Mouse (Mus musculus) CH12F3 (cell line): ENCODE results near the gene Hhatl.

Source experiments
- in situ Hi-C: fragments of 300-500 bp; cut with MboI; formaldehyde crosslinking; loops from 2 replicates; pipeline ENCODE4 v1.14.3; 2020; ENCODE audit warnings: low sequenced_read_pairs

Gene Hhatl

DNA sequence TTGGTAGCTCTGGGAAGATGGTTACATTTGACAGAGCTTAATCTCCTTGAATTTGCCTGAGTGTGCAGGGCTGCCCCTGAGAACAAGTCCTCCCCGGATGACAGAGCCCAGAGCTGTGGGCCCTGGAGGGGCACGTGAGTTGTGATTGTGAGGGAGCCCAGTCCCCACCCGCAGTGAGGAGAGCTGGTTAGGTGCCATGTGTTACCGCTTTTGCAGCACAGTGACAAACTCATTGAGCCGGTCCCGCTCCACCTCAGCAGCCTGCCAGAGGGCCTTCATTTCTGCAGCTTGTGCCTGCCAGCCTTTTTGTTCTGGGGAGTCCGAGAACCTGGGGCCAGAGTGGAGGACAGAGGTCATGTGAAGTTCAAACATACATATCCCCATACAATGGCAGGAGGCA, 15.6 kb upstream of the Hhatl start:
- in situ Hi-C loops, result no loop called here

DNA sequence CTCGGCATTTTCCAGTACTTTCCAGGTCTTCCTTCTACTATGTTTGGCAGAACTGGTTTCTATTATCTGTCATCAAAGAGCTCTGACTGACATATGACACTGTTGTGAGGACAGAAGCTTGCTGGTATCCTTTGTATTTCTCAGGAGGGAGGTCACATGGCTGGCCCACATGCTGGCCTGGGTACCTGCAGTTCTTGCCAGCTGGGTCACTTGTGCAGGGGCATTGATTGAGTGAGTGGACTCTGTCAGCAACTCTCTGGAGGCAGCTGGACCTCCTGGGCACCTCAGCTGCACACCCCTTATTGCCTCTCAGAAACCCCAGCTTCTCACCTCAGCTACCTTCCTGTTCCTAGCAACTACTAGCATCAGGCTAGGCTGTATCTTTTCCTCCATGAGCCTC, 15.2 kb upstream of the Hhatl start:
- in situ Hi-C loops, result no loop called here

DNA sequence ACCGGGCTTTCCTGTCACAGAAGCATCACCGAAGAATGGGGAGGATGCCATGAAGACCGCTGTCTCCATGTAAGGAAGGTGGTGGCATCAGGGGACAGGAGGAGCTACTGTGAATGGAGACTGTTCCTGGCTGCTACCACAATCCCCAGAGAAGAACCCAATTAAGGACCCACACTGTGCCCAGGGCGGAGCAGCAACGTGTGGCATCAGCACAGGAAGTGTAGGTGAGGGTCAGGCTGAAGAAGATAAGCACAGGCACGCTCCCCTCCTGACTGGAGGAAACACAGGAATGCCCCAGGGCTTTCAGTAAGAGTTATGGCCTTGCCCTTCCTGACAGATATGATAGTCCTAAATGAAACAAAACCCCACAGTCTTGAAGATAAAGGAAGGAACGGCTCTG, 10.4 kb upstream of the Hhatl start:
- in situ Hi-C loops, result no loop called here

DNA sequence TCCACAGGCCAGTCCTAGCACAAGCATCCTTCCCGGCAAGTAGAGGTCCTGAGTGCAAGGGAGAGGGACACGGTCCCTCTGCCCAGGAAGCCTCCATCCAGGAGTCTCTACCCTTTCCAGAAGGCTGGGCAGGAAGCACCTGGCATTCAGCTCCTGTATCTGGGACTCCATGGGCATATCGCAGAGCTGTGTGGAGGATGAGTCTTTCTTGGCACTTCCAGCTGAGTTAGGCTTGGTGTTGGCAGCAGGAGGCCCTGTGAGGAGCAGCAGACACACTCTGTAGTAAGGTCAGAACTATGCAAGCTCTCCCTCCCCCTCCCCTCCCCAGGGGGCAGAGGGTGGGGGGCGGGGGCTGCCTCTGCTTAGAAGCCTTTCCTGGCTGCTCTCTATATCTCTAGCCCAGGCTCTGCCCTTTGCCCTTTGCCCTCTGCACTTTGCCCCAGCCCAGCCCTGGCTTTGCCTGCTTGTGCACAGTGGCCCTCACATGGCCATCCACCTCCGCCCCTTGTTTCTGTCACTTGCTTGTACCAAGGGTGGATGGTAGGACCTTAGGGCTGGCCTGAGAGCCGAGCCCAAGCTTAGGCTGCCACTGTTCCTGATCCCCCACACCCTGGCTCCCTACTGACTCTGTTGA, 6.7 kb upstream of the Hhatl start:
- in situ Hi-C loops, result no loop called here

DNA sequence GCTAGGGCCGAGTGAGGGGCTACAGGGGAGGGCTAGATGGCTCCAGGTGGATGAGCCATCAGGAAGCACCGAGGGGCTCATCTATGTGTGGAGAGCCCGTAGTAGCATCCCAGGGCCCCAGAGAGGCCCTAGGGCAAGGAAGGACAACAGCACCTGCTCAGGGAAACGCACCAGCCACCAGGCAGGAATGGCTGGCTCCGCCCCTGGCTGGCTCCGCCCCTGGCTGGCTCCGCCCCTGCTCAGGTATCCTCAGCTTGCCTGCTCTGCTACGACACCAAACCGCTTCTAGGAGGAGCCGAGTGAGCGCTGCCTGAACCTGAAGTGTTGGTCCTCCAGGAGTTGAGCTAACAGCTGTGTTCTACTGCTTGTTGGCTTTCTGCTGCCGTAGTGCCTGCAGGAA, 5.4 kb upstream of the Hhatl start:
- in situ Hi-C loops, result no loop called here

DNA sequence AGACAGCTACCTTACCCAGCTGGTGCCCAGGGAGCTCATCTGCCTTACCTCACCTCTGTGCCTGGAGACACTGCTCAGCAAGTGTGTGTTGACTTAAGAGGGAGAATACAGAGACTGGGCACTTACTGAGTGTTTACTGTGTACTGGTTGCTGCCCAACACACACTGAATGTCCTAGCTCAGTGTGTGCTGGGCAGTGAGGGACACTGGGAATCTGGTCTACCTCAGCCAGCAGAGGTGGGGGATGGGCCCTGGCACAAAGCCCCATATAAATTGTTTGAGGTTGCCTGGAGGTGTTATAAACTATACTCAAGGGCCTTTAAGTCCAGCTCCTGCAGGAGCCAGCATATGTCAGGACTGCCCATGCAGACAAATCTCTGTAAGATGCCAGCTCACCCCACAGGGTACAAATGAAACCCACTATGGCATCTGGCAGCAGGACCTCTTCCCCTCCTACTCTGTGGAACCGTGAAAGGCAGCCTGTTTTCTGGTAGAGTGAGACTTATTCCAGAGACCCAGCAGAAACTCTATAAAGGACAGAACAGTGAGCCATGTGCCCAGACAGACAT, 2.7 kb upstream of the Hhatl start:
- in situ Hi-C loops, result no loop called here

DNA sequence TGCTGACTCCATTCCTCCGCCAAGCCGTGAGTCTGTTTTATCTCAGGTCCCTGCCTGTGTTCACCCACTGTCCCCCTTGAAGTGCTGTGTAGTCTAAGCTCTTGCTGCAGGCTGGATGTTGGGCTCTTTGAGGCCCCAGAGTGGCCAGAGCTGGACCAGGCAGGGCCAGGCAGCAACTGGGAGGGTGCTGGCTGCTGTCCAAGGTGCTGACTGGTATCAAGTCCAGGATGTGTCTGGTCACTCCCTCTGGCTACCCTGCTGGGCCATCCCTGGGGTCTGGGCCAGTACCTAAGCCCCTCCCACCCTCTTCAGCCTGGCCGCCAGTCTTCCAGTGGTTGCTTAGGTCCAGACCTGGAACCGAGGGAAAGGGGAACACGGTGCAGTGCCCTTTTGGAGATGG, 1.1 kb downstream of the Hhatl start:
- in situ Hi-C loops, result no loop called here

DNA sequence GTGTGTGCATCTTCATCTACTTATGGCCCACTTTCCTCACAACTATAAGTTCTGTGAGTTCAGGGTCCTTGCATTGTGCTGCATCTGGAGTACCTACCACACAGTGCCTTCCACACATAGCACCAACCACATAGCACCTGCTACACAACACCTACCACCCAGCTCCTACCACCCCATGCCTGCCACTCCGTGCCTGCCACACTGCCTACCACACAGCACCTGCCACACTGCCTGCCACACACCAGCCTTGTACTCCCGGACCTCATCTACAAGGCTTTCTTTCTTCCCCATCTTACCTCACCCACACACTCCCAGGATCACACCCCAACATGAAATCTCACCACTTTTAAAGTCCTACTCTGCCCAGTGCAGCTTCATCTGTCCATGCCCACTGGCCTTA, 5.9 kb downstream of the Hhatl start:
- in situ Hi-C loops, result no loop called here

DNA sequence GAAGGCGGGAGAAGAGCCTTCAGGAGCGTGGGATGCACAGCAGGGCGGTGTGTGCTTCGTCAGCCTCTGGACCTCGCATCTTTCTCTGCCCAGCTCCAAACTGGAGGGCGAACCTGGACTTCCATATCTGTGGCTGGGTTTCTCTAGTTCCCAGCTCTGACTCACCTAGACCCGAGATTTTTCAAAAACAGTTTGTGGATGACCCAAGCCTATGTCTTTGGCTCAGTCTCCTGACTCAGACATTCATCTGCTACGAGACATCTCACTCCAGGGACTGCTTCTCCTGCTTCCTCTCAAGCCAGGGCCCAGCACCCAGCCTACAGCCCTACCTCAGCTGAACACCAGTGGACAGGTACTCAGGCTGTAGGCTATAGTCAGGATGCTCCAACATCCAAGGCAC, 7.0 kb downstream of the Hhatl start:
- in situ Hi-C loops, result no loop called here

DNA sequence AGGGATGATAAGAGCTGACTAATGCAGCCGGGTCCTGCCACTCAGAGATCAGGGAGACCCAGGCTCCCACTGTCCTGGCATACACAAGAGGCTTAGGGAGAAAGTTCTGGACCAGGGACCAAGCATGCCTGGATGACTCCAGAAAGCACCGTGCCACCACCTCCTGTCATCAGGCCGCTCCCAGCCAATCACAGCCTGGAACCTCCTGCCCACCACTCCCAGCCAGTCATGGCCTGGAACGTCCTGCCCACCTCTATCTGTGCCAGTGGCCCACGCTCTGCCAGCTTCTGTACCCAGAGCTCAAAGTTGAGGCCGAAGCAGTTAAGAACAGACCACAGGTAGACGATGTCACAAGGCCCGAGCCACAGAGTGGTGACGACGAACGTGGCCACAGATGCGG, 7.5 kb downstream of the Hhatl start:
- in situ Hi-C loops, result no loop called here

DNA sequence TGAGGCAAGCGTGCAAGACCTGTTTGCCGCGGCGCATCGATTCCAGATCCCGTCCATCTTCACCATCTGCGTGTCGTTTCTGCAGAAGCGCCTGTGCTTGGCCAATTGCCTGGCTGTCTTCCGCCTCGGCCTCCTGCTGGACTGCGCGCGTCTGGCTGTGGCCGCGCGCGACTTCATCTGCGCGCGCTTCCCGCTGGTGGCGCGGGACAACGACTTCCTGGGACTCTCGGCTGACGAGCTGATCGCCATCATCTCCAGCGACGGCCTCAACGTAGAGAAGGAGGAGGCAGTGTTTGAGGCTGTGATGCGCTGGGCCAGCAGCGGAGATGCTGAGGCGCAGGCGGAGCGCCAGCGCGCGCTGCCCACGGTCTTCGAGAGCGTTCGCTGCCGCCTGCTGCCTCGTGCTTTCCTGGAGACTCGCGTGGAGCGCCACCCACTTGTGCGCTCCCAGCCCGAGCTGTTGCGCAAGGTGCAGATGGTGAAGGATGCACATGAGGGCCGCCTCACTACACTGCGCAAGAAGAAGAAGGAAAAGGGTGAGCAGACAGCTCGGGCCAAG, 14.2 kb downstream of the Hhatl start:
- in situ Hi-C loops, result no loop called here

DNA sequence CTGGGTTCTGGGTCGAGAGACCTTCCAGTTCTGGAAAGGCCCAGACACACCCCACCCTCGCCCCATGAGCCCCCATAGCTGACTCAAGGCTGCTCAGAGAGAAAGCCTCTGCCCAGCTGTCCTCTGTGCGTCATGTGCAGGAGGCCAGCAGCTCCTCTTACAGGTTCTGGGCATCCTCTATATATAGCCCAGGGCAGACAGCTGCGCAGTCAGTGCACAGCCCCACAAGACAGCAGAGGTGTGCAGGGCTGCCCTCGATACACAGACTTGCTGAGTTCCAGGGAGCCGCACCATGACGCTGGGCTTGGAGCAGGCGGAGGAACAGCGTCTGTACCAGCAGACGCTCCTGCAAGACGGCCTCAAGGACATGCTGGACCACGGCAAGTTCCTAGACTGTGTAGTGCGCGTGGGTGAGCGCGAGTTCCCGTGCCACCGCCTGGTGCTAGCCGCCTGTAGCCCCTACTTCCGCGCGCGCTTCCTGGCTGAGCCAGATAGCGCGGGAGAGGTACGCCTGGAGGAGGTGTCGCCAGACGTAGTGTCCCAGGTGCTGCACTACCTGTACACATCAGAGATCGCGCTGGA, 14.7 kb downstream of the Hhatl start, which contains the start of gene Klhl40:
TSS of gene Klhl40 (plus strand) at position 124 of the 582 bp plus-strand sequence.
- in situ Hi-C loops, result no loop called here

DNA sequence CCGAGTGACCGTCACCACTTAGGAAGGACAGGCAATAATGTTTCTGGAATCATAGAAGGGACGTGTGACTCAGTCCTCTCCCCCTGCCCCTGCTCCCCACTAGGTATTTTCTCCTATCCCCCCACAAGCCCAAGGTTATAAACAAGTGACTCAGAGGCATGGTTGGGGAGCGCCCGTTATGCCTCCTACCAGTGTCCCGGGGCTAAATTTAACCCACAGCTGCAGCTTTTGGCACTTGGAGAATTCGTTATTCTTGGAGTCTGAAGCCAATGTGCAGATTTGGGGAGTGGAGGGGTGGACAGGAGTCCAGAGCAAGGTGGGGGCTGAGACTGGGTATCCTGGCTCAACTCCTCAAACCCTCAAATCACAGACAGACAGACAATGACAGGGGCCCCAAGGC, 15.8 kb downstream of the Hhatl start:
- in situ Hi-C loops, result no loop called here

DNA sequence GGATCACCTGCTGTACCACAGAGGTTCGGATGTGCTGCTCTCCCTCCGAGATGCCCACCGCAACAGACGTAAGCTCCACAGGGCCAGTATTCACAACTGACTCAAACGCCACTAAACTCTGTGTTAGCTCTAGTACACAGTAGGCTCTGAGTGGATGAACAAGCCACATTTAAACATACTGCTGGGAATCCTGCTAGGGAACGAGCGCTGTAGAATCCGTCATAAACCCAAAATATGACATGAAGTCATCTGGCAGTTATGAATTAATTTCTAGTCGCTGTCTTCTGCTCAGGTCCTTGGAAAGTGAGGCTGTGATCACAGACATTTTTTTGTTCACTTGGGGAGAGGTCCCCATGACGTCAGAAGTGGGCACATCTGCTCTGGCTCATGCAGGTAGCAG, 16.4 kb downstream of the Hhatl start:
- in situ Hi-C loops, result no loop called here

DNA sequence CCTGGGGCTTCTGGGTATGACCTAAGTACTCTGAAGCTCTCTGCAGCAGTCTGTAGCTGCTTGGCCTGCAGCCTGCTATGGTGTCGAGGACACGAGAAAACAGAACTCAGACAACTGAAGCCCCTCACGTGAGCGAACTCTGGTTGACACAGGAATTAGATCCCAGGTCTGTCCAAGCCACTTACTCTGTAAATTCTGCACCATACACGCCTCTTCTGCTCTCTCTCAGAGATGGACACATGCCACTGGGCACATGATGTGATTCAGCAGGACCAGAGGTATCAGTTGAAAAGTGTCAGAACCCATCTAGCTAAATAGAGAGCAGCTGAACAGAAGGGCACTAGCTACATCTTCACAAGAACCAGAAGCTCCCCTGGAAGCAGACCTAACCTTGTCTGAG, 19.9 kb downstream of the Hhatl start:
- in situ Hi-C loops, result no loop called here

DNA sequence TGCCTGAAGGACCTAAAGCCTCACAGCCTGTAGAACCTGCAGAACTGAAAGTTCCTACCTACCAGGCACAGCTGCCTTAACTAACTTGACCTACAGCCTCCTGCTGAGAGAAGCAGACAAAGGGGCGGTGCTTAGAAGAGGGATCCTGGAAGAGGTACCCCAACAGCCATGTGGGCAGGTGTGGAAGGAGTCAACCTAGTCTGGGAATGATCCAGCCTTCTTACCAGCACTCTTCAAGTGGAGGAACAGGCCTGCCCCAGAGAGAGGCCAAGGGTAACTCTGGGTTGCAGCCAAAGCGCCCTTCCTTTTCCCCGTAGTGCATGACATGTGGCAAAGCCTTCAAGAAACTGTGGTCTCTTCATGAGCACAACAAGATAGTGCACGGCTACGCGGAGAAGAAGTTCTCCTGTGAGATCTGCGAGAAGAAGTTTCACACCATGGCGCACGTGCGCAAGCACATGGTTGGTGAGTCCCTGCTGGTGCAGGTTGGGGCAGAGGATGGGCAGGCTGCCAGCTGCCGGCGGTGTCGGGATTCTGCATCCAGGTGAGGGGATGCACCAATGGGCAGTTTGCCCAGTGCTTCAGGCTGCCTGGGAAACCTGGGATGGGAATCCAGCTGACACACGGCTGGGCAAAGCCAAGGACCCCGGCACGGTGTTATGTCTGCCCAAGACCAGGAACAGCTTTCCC, 27.0 kb downstream of the Hhatl start:
- in situ Hi-C loops, result no loop called here

DNA sequence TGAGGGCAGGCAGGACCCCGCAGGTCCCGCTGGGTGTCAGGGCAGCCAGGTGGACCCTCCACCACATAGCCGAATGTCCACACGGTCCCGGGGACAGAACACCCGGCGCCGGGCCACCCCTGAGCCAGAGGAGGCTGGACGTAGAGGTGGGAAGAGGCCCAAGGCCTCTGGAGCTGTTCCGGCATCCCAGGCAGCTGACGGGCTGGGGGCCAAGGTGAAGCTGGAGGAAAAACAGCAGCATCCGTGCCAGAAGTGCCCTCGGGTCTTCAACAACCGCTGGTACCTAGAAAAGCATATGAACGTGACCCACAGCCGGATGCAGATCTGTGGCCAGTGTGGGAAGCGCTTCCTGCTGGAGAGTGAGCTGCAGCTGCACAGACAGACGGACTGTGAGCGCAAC, 28.6 kb downstream of the Hhatl start:
- in situ Hi-C loops, result no loop called here

DNA sequence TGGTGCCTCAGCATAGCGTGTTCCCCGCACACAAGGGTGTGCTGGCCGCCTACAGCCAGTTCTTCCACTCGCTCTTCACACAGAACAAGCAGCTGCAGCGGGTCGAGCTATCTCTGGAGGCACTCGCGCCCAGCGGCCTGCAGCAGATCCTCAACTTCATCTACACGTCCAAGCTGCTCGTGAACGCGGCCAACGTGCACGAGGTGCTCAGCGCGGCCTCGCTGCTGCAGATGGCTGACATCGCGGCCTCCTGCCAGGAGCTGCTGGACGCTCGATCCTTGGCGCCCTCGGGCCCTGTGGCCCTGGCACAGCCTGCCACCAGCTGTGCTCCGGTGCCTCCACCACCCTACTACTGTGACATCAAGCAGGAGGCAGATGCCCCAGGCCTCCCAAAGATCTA, 29.5 kb downstream of the Hhatl start:
- in situ Hi-C loops, result no loop called here

DNA sequence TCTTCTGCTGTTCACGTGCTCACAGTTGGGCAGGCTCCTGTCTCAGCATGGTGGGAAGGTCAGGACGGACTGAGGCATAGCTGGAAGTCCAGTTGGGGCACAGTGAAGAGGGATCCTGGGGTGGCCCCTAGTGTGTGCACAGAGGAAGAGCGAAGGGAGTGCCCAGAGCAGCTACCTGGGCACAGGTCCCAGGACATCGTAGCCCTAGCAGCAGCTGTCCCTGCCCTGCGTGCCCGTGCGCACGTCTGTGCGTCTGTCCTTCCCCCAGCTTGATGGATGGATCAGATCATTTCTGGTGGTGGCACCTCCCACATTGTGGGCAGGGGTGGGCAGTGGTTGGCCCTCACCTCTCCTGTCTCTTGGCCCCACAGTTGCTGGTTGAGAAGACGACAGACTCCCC, 30.1 kb downstream of the Hhatl start:
- in situ Hi-C loops, result no loop called here

DNA sequence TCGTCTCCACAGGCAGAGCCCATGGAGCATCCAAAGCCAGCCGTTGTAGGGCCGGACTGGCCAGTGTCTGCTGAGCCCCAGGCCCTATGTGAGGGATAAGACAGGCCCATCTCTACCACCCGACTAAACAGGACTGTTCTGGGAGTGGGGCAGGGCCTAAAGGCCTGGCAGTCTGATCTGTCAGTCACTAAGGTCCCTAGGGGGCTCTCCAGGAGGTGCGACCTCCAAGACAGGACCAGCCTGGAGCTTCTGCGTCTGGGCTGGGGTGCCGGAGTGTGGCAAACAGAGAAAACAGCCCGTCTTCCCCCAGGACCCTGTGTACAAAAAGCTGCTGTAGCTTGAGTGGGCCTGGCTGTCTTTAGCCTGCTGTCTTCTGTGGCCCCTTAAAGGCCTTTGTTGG, 30.5 kb downstream of the Hhatl start:
- in situ Hi-C loops, result no loop called here

DNA sequence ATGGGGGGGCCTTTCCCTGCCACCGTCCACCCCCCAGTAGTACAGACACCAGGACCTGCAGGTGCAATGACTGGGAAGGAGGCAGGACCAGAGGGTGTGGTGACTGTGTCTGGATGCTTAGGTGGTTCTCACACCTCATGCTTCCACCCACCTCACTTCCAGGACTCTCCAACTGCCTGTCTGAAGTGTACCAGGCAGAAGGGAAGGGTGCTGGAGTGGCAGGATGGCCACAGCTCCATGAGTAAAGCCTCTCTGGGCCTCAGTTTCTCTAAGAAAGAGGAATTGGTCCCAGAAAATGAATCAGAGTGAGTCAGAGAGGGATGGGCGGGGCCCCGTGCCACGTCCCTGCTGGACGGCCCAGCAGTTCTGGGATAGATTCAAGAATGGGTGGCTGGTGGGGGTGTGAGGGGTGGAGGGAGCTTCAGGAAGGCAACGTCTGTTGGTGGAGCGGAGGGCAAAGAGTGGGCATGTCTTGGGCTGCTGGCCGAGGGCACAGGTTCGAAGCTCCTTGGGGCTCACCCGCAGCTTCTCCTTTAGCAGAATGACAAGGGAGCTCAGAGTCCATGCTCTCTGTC, 31.1 kb downstream of the Hhatl start:
- in situ Hi-C loops, result no loop called here
